Mouse (Mus musculus) urinary bladder, postnatal 10 days (tissue): ENCODE data around the gene Gja3.
"Not testable (repeated sequence)": the region's sequence is repeated elsewhere in the genome, so short reads cannot be mapped to it uniquely, and the experiment has no call there.

ENCODE experiments used
- DNase-seq: peaks from one replicate; pipeline ENCODE4 v3.0.0; 2022; ENCODE audit warnings: low spot score

Gene Gja3

DNA sequence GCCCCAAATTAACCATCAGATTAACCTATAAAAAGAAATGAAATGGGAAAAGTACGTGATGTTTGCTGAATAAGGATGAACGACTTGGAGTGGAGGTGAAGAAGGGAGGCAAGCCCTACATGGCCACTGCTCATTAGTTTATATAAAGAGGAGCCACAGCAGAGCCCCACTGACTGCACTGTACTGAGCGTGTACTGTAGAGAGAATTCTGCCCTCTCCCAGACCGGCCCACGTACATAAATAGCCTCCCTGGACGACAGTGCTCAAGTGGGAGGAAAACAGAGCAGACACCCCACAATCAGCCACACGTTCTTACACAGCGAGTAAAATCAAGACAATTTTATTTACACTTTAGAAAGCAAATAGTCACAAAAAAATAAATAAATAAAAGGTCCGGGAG, 23.8 kb downstream of the Gja3 start:
- DNase-seq = no peak

GRCm38 (mm10) chr14:57032850-57033249, 25.1 kb downstream of the Gja3 start:
- DNase-seq = no peak

- no peak for DNase-seq
These were observed 39.5 kb downstream of the Gja3 start for GRCm38 (mm10) chr14:57018436-57018835.

DNA sequence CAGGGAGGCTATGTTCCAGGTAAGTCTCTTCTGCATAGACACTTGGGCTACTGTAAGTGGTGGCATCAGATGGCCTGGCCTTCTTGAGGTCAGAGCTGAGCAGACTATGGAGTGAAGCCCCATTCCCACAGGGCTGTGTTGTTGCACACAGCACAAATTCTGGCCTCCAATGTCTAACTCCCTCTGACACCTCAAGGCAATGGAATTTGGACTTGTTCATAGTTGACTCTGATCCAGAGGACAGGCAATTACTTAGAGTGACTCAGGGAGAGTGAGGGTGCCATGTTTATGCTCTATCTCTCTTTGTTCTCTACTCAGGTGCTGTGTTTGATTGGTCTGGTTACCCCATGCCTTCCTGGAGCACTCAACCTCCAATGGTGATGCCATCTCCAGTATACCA, 41.1 kb downstream of the Gja3 start:
- not testable (repeated sequence) for DNase-seq

DNA sequence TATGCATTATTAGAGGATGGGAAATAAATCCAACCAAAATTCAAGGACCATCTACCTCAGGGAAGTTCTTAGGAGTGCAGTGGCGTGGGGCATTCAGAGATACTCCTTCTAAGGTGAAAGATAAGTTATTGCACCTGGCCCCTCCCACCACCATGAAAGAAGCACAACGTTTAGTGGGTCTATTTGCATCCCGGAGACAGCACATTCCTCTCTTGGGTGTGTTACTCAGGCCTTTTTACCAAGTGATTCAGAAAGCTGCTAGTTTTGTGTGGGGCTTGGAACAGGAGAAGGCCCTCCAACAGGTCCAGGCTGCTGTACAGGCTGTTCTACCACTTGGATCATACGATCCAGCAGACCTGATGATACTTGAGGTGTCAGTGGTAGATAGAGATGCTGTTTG, 69.3 kb downstream of the Gja3 start:
- no peak for DNase-seq
